Mouse (Mus musculus) urinary bladder, postnatal 25 days (tissue): Measurements from ENCODE around the gene Hdhd3.
A peak's percentile ranks its signal among the peaks of the same experiment; 100 is the strongest.

Source experiments
- DNase-seq: peaks from one replicate; pipeline ENCODE4 v3.0.0; 2022; ENCODE audit warnings: low spot score

The Hdhd3 gene

GRCm38 (mm10) chr4:62475793-62476192 is 27.5 kb downstream of the Hdhd3 start:
- no peak for DNase-seq

- DNase-seq, result no peak
Observed at GRCm38 (mm10) chr4:62475131-62475530, 28.1 kb downstream of the Hdhd3 start.

- DNase-seq, result no peak
Observed at GRCm38 (mm10) chr4:62472071-62472470, 31.2 kb downstream of the Hdhd3 start.

GRCm38 (mm10) chr4:62470598-62471051 is 32.6 kb downstream of the Hdhd3 start, which contains the start of gene Wdr31:
Gene Wdr31 (minus strand): TSS chr4:62470896.
- DNase-seq, result peak; percentile 76

- no peak for DNase-seq
Observed at GRCm38 (mm10) chr4:62468158-62468557, 35.1 kb downstream of the Hdhd3 start.

GRCm38 (mm10) chr4:62463124-62463523 is 40.1 kb downstream of the Hdhd3 start:
- no peak for DNase-seq

- no peak for DNase-seq
Observed at GRCm38 (mm10) chr4:62460348-62460747, 42.9 kb downstream of the Hdhd3 start.

GRCm38 (mm10) chr4:62459081-62459480 is 44.2 kb downstream of the Hdhd3 start:
- DNase-seq, result no peak

- DNase-seq, result peak; percentile 23
Observed at GRCm38 (mm10) chr4:62454995-62455394, 48.3 kb downstream of the Hdhd3 start.
